Mouse (Mus musculus) fibroblast of lung, adult 2 months (primary cell): ENCODE data around the gene 9430097D07Rik.

Source experiments
- DNase-seq: peaks from one replicate; pipeline ENCODE4 v3.0.0-alpha.2; 2011; ENCODE audit warnings: low read depth

Gene 9430097D07Rik

GRCm38 (mm10) chr2:32575586-32576160, at the start of gene 9430097D07Rik:
Gene 9430097D07Rik (minus strand): TSS chr2:32575684.
- DNase-seq, result no peak

- no peak for DNase-seq
Observed at GRCm38 (mm10) chr2:32624111-32624748, 48.7 kb upstream of the 9430097D07Rik start.

GRCm38 (mm10) chr2:32621517-32621859, 46.0 kb upstream of the 9430097D07Rik start, which contains the start of gene Ak1:
Gene Ak1 (plus strand): TSS chr2:32621758.
- DNase-seq, result no peak

DNA sequence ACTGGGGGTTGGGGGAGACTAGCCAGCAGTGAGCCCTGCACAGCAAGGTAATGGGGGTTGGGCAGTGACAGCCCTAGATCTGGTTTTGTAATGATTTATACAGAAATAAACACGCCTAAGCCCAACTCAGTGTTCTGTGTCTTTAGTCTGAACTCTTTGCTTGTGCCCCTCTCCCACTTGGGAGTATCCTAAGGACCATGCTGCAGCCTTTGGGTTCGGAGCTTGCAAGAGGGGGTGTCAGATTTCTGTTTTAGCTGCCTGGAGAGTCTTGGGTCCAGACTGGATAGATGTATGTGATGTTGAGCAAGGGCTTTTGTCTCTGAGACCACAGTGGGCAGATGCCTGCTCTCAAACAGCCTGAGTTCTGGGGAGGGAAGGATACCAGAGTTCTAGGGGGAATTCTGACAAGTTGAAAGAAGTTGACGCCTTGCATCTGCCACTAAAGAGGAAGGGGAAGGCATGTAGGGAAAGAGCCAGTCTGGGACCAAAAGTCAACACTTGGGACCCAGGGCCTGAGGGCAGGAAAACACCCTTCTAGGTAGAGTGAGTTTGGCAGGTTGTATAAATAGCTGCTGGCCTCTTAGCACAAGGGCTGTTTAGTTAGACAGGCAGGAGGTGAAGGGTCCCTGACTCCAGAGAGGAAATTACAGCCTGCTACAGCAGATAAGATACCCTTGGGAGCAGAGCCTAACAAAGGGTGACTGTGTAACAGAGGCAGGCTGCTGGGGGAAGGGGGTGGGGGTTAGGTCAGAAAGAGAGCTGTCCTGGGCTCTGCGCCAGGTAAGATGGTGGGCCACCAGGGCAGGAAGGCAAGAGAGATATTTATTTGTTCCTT, 45.4 kb upstream of the 9430097D07Rik start:
- no peak for DNase-seq

DNA sequence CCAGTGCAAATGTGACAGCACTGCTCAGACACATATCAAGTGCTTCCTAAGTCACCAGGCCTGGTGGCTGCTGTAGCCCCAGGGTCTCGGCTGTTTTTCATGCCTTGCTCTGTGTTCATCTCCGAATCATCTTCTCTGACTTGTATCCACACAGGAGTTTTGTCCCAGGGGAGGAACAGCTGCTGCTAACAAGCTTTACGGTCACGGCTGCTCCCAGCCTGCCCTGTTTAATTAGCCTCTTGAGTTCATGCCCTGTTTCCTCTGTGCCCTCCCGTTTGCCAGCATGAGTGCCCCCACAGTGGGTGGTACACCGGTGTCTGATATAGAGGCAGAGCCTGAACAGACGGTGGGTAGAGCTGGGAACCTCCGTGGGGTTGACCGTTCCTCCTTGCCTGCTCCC, 42.6 kb upstream of the 9430097D07Rik start:
- DNase-seq, result no peak

GRCm38 (mm10) chr2:32617601-32618000, 42.1 kb upstream of the 9430097D07Rik start:
- no peak for DNase-seq

GRCm38 (mm10) chr2:32617109-32617508, 41.6 kb upstream of the 9430097D07Rik start:
- DNase-seq, result no peak

DNA sequence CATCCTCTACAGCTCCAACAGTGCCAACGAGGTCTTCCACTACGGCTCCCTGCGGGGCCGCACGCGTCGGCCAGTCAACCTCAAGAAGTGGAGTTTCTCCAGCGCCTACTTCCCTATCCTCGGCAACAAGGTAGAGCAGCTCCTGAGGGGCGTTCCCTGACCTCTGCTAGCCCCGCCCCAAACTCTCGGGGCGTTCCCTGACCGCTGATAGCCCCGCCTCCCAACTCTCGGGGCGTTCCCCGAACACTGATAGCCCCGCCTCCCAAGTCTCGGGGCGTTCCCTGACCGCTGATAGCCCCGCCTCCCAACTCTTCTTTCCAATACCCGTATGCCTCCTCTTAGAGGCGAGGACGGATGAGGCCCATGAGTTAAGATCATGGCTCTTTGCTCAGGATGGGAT, 36.8 kb upstream of the 9430097D07Rik start:
- DNase-seq, result no peak

DNA sequence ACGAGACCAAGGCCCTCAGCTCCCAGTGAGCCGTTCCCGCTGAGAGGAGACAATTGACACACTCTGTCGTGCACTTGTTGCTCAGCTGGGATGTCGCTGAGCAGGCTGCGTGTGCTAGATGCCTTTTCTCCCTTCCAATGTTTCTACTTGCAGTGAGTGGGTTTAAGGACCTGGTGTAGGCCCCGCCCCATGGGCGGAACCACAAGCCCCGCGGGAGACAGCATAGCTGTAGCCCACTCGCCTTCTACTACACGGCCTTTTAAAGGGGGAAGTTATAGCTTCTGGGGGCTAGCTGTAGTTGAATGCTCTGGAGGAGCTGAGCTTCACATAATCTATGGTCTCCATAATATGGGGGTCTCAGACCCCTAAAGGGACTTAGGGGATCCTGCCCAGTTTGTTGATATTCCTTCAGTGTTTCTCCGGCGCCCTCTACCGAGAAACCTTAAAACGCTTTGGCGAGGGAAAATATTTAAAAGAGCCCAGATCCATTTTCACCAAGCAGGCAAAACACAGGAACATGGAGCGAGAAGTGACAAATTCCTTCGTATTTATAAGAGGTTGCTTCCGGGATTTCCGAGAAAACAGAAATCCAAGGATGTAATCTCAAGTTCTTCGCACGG, 35.2 kb upstream of the 9430097D07Rik start:
- DNase-seq, result no peak

GRCm38 (mm10) chr2:32608778-32609435, 33.4 kb upstream of the 9430097D07Rik start:
- DNase-seq, result no peak

GRCm38 (mm10) chr2:32608141-32608777, 32.8 kb upstream of the 9430097D07Rik start:
- DNase-seq, result no peak

DNA sequence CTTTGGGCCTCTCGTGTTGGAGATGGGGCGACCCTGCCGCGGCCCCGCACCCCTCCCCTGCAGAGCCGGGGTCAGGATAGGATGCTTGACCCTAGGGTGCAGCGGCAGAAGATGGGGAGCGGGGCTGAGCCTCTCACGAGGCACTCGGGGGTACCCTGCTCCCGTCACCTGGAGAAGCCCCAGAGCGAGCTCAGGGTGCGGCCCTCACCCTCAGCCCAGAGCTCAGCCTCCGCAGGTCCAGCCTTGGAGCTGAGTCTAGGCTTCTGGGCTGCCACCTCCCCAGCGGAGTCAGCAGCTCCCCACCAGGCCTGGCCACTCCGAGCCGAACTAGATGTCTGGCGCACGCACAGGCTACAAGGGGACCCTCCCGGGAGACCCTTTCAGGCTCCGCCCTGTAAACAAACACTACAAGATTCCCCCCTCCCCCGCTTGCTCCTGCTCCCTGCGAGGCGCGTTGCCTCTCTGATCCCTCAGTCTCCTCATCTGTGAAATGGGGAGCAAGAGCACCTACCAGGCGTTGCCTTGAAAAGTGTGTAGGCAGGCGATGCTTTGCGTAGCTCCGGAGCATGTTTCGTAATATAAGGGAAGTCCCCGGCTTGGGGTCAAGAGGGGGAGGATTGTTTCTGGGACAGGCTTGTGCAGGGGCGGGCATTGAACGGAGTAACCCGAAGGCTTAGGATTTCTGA, 31.9 kb upstream of the 9430097D07Rik start:
- DNase-seq, result no peak

DNA sequence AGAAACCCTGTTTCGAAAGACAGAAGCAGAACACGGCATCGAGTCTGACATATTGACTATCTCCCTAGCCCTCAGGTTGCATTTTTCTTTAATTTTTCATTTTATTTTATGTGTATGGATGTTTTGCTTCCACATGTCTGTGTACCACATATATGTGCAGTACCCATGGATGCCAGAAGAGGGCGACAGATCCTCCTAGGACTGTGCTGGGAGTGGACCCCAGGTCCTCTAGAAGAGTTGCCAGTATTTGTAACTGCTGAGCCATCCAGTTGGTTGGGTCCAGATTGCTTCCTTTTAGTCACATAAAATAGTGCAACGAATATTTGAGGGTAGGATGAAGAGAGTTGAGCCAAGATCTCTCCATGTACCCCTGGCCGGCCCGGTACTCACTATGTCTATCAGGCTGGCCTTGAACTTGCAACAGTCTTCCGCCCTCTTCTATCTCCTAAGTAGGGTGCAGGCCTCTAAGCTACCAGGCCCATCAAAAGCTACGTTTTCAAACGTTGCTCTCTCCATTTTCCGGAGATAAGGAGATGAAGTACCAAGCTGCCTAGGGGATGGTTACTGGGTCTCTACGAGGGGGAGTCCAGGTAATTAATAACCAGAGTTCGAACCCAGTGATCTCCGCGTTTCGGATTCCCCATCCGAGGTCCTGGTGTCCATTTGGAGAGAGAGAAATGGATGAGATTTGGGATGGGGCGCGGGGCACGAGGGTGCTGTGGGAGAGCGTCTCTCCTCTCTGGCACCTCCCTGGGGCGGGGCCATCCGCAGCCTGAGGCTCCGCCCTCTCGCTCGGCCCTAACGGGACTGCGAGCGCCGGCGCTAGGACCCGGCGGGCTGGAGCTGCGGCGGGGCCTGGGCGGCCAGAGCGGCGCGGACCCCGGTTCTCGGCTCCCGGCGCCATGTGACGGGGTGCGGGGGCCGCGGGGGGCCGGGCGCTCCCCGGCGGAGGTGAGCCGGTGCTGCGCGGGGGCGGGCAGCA, 31.0 kb upstream of the 9430097D07Rik start:
- no peak for DNase-seq

DNA sequence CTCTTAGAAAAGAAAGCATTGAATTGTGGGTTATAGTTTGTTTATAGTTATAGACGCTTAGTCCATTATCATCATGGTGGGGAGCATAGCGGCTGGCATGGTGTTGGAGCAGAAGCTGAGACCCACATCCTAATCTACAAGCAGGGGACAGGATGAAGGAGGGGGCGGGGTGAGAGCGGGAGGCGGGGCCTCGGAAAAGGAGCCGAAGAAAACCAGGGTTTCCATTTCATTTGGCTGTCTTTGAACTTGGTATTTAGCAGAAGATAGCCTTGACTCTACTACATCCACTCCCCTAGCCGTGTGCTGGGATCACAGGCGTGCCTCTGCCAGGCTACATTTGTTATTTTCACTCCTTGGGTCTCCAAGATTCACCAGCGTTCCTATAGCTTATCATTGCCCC, 29.1 kb upstream of the 9430097D07Rik start:
- no peak for DNase-seq

GRCm38 (mm10) chr2:32602600-32603054, 27.1 kb upstream of the 9430097D07Rik start:
- DNase-seq, result peak; percentile 65

GRCm38 (mm10) chr2:32601417-32602065, 26.1 kb upstream of the 9430097D07Rik start:
- DNase-seq, result no peak

DNA sequence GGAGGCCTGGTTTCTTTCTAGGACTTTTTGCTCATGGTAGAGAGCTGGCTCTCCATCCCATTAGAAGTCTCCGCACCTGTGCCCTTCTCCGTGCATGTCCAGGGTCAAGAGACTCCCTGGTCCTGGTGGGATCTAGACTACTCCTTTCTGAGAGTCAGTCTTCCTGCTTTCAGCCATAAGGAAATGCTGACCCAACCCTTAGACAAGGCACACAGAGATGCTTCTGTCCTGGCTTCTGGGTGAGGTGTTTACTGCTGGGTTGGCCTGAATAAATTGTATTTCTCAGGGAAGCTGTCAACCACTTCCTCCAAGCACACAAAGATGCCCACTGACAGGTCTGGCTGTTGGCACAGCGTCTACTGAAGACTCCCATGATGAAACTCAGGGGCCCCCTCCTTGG, 23.9 kb upstream of the 9430097D07Rik start, which contains the start of gene St6galnac6:
TSS of gene St6galnac6 (plus strand) at position 301 of the 400 bp plus-strand sequence.
- DNase-seq, result no peak

- no peak for DNase-seq
Observed at GRCm38 (mm10) chr2:32598506-32598905, 23.0 kb upstream of the 9430097D07Rik start.

GRCm38 (mm10) chr2:32597699-32598098, 22.2 kb upstream of the 9430097D07Rik start:
- DNase-seq, result no peak
